Mouse (Mus musculus) erythroblast, embryonic 14.5 days (primary cell): Measurements from ENCODE around the gene Pnrc1. TPM values are rescaled to one million over a fixed set of nuclear protein-coding genes. Genes with fewer than 3 reads are reported as not detected.

ENCODE experiments used
- H3K27me3 ChIP-seq: 2 replicates; pipeline ENCODE4 v1.6.1; 2012; ENCODE audit warnings: inconsistent platforms; ENCODE audit not compliant: control insufficient read depth
- H3K36me3 ChIP-seq: 2 replicates; pipeline ENCODE4 v1.6.1; 2012; ENCODE audit warnings: mild to moderate bottlenecking, inconsistent platforms; ENCODE audit not compliant: control insufficient read depth
- H3K4me1 ChIP-seq: 2 replicates; pipeline ENCODE4 v1.6.1; 2012; ENCODE audit warnings: inconsistent platforms; ENCODE audit not compliant: control insufficient read depth
- H3K4me3 ChIP-seq: replicated peaks from 2 replicates; pipeline ENCODE3; 2012; ENCODE audit warnings: moderate library complexity, mild to moderate bottlenecking, inconsistent platforms
- H3K9me3 ChIP-seq: 2 replicates; pipeline ENCODE4 v1.6.1; 2012; ENCODE audit warnings: low read length, inconsistent platforms, mixed read lengths; ENCODE audit not compliant: control insufficient read depth
- GATA1 ChIP-seq: IDR thresholded peaks from 2 replicates; pipeline ENCODE4 v1.6.1; 2012; ENCODE audit warnings: low read length, inconsistent platforms, mixed read lengths
- TAL1 ChIP-seq: IDR thresholded peaks from 3 replicates; pipeline ENCODE4 v1.6.1; 2012; ENCODE audit warnings: low read length, inconsistent platforms, mixed read lengths
- polyA plus RNA-seq: library from polyadenylated mRNA; stranded (reverse); fragments of >175 nt; gene quantifications from 2 replicates; pipeline ENCODE4 v1.2.3, GENCODE M21; 2012

Gene Pnrc1
- polyA plus RNA-seq, 1 experiment, result 68.6 TPM

GRCm38 (mm10) chr4:33242536-33242935 is 47.4 kb downstream of the Pnrc1 start:
- H3K27me3 ChIP-seq, result no peaks in the 10 kb centered on the region
- H3K36me3 ChIP-seq, result peaks cover 49% of the 10 kb centered on the region
- TF ChIP-seq TAL1 (no peak), GATA1 (no peak)
- peaks cover 35% of the 10 kb centered on the region for H3K4me1 ChIP-seq
- peaks cover 10% of the 10 kb centered on the region; the same call in 1 of the 2 replicates for H3K9me3 ChIP-seq
- H3K4me3 ChIP-seq, result no peak overlapping the region

- Histone ChIP-seq H3K4me3 (no peak overlapping the region), H3K27me3 (no peaks in the 10 kb centered on the region), H3K36me3 (no peaks in the 10 kb centered on the region), H3K4me1 (no peaks in the 10 kb centered on the region), H3K9me3 (no peaks in the 10 kb centered on the region)
- TF ChIP-seq TAL1, result no peak
- no peak for TF ChIP-seq GATA1
Observed at GRCm38 (mm10) chr4:33230881-33231280, 59.1 kb downstream of the Pnrc1 start.

- no peak overlapping the region for H3K4me3 ChIP-seq
- H3K4me1 ChIP-seq, result no peaks in the 10 kb centered on the region
- no peaks in the 10 kb centered on the region for H3K9me3 ChIP-seq
- TF ChIP-seq TAL1 (no peak), GATA1 (no peak)
- H3K27me3 ChIP-seq, result no peaks in the 10 kb centered on the region
- H3K36me3 ChIP-seq, result no peaks in the 10 kb centered on the region
Observed at GRCm38 (mm10) chr4:33229639-33230038, 60.3 kb downstream of the Pnrc1 start.

- Histone ChIP-seq H3K27me3 (no peaks in the 10 kb centered on the region), H3K4me1 (peaks cover 2% of the 10 kb centered on the region), H3K36me3 (no peaks in the 10 kb centered on the region), H3K4me3 (no peak overlapping the region), H3K9me3 (no peaks in the 10 kb centered on the region)
- TF ChIP-seq TAL1 (no peak), GATA1 (no peak)
Observed at GRCm38 (mm10) chr4:33227164-33227563, 62.8 kb downstream of the Pnrc1 start.

GRCm38 (mm10) chr4:33224003-33224675 is 65.8 kb downstream of the Pnrc1 start:
- Histone ChIP-seq H3K9me3 (no peaks in the 10 kb centered on the region), H3K4me1 (peaks cover 2% of the 10 kb centered on the region), H3K27me3 (no peaks in the 10 kb centered on the region), H3K36me3 (no peaks in the 10 kb centered on the region), H3K4me3 (no peak overlapping the region)
- no peak for TF ChIP-seq TAL1
- no peak for TF ChIP-seq GATA1

- Histone ChIP-seq H3K4me3 (no peak overlapping the region), H3K27me3 (no peaks in the 10 kb centered on the region), H3K36me3 (no peaks in the 10 kb centered on the region), H3K9me3 (no peaks in the 10 kb centered on the region), H3K4me1 (peaks cover 2% of the 10 kb centered on the region)
- TF ChIP-seq TAL1, result no peak
- no peak for TF ChIP-seq GATA1
Observed at GRCm38 (mm10) chr4:33221847-33222246, 68.1 kb downstream of the Pnrc1 start.

- no peak for TF ChIP-seq GATA1
- no peak for TF ChIP-seq TAL1
- Histone ChIP-seq H3K4me3 (peak within 1 kb of the TSS; percentile 30), H3K4me1 (peaks cover 5% of the 10 kb centered on the region; the same call in 1 of the 2 replicates), H3K9me3 (0 out of 2 replicates have a peak, but pooled peaks cover 2% of the 10 kb centered on the region), H3K27me3 (peaks cover 26% of the 10 kb centered on the region), H3K36me3 (no peaks in the 10 kb centered on the region)
Observed at GRCm38 (mm10) chr4:33208881-33209841, 80.8 kb downstream of the Pnrc1 start, which contains the start of gene Srsf12. Srsf12 (plus strand) TSS chr4:33208991.

- Histone ChIP-seq H3K36me3 (no peaks in the 10 kb centered on the region), H3K9me3 (no peaks in the 10 kb centered on the region), H3K4me3 (no peak overlapping the region), H3K27me3 (peaks cover 26% of the 10 kb centered on the region), H3K4me1 (peaks cover 5% of the 10 kb centered on the region; the same call in 1 of the 2 replicates)
- TF ChIP-seq TAL1 (no peak), GATA1 (no peak)
Observed at GRCm38 (mm10) chr4:33207551-33207950, 82.4 kb downstream of the Pnrc1 start.

- Histone ChIP-seq H3K36me3 (no peaks in the 10 kb centered on the region), H3K4me1 (peaks cover 5% of the 10 kb centered on the region; the same call in 1 of the 2 replicates), H3K4me3 (no peak overlapping the region), H3K27me3 (peaks cover 18% of the 10 kb centered on the region), H3K9me3 (no peaks in the 10 kb centered on the region)
- TF ChIP-seq GATA1 (no peak), TAL1 (no peak)
Observed at GRCm38 (mm10) chr4:33204682-33205081, 85.3 kb downstream of the Pnrc1 start.
